Mouse (Mus musculus) cerebellum, postnatal 4 days (tissue): ENCODE measurements around the gene Txnrd2.
A peak's percentile ranks its signal among the peaks of the same experiment; 100 is the strongest.

ENCODE experiments used
- DNase-seq, 2 experiments: peaks; one replicate each; pipeline ENCODE4 v3.0.0; 2022; ENCODE audit warnings: low spot score in 2 of 2, mixed read lengths in 1 of 2

Txnrd2 gene

DNA sequence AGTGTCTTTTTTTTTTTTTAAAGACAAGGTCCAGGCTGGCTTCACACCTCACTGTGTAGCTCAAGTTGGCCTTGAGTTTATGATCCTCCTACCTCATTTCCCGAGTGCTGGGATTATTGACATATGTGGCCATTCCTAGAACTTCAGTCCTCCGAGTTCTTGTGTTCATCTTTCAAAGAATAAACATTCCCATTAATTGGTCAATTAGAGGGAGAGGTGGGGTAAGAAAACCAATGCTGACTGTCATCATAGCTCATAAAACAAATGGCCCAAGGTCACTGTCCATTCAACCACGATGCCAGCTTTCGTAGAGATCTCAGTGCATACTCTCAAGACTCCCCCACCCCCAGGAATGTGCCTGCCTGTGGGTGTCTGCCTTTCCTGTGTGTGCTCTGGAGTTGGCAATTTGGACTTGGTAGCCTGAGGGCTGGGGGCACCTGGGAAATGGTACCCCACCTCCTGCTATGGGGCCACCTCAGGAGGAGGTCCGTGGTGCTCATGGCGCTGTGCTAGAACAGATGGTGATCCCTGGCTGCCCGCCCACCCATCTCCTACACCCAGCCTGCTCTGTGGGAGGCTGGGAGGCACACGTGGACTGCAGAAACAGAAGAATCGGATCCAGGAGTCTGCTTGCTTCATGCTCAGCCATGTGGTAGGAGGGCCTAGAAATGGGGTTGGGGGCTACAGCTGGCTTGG, 25.4 kb downstream of the Txnrd2 start:
- peak in 1 of 2 experiments; percentile 18 for DNase-seq

DNA sequence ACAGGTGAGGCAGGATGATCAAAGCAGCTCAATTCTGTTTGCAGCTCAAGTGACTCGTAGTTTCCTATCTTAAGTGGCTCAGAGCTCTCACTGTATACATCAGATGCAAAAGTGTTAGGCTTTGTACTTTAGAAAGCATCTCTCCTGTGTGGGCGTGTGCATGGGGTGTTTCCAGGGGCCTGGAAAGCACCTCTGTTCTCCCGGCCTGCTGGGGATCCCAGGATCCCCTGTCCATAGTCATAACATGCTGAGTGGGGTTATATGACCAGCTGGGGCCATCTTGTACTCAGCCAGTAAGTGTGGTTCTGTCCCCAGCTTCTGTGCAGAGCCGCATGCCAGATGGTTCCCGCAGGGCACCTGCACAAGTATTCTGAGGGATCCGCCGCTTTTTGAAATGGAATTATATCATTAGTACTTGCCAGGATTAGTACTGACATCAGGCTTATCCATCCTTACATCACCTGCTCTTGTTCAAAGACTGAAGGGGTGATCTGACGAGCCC, 26.2 kb downstream of the Txnrd2 start:
- DNase-seq, result no peak

DNA sequence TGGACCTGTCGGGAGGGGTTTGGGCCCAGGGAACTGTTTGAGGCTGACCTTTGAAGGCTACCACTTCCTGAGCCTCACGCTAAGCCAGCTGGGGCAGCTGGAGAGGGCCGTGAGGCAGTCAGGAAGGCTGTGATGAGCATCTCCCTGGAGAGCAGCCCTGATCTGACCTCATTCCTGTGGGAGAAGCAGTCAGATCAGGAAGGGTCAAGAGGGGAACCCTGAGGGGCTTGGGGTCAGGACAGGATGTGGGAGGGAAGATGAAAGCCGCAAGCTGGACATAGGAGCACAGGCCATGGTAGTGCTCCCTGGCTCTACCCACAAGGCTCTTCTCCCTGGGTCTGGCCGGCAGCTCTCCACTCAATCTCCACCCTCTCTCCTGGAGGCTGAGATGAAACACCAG, 27.7 kb downstream of the Txnrd2 start:
- DNase-seq, result no peak

DNA sequence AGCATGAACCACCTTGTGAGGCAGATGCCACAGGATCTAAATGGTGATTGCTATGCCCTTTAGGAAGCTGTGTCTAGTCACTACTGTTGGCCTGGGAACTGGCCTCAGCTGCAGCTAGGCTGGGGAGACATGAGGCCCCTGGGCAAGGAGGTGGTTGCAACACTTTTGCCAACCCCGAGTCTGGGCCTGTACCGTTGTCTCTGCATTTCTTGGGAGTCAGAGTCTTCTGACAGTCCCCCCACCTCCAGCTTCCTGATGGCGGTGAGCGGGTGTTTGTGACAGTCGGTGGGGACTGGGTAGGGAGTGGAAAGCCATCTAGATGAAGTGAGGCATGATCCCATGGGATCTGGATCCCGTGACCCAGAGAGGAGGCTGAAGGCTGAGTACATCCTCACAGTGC, 29.2 kb downstream of the Txnrd2 start:
- no peak for DNase-seq

GRCm38 (mm10) chr16:18458661-18459060, 32.5 kb downstream of the Txnrd2 start:
- no peak for DNase-seq

GRCm38 (mm10) chr16:18459335-18459954, 33.3 kb downstream of the Txnrd2 start:
- no peak for DNase-seq

DNA sequence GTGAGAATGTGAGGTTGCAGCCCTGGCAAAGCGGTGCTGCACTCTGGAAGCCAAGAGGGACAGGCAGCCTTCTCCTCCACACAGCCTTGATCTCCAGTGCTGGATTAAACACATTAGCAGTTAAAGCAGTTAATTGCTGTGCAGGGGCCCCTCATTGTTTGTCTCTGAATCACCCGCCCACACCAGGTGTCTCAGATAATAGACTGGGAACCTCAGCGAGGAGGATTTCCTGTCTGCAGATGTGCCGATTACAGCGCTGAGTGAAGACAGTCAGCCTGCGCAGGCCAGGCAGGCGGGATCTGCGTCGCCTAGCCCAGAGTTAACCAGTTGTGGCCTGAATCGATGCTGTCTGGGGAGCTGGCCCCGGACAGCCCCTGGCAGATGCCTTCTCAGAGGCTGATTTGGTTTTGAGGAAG, 33.8 kb downstream of the Txnrd2 start:
- no peak for DNase-seq

DNA sequence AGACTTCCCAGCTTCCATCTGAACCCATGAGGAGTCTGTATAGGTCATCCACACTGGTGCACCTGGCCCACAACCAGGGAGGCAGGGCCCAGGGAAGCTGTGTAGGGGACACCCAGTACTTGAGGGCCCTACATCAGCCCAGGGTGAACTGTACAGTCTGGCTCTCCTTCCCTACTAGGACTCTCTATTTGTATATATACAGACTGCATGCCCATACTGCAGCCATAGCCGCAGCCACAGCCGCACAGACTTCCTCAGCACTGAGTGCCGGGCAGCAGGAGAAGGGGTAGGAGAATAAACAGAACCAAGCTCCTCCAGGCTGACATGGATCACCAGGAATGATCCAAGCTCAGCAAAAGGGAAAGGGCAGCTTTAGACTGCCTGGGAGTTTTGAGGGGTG, 34.6 kb downstream of the Txnrd2 start:
- DNase-seq, result no peak

DNA sequence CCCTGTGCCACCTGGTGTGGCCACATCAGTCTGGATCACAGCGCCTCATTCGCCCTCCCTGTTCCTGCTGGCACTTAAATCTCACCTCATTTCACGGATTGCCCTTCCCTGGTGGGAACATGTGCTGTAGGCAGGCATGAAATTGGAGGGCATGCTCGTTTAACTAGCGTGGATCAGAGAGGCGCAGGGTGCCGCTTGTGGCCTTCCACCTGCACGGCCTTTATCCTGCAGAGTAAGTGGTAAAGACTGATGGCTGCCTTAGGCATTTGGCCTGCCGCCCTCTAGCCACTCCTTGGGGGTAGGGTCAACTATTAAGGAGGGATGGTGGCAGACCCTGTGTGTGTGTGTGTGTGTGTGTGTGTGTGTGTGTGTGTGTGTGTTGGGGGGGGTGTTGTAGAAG, 35.8 kb downstream of the Txnrd2 start:
- no peak for DNase-seq

DNA sequence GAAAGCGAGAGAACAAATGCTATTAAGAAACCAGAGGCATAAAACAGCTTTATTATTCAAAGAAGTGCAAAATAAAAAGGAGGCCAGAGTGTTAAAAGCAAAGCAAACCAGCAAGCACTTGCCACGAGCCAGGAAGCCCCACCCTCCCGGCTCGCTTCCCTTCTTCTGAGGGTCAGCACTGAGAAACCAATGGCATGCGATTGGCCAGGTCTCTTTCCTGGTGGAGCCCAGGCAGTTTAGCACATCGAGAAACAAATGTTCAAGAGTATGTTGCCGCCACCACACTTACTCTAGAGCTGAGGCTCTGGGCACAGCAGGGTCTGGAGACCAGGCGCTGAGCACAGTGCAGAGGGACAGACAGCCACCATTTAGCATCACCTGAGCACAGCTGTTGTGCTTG, 36.4 kb downstream of the Txnrd2 start:
- DNase-seq, result no peak

GRCm38 (mm10) chr16:18464271-18464670, 38.1 kb downstream of the Txnrd2 start:
- no peak for DNase-seq

- no peak for DNase-seq
Measured at GRCm38 (mm10) chr16:18470829-18471228, 44.6 kb downstream of the Txnrd2 start.

- no peak for DNase-seq
Measured at GRCm38 (mm10) chr16:18471381-18471955, 45.3 kb downstream of the Txnrd2 start.

DNA sequence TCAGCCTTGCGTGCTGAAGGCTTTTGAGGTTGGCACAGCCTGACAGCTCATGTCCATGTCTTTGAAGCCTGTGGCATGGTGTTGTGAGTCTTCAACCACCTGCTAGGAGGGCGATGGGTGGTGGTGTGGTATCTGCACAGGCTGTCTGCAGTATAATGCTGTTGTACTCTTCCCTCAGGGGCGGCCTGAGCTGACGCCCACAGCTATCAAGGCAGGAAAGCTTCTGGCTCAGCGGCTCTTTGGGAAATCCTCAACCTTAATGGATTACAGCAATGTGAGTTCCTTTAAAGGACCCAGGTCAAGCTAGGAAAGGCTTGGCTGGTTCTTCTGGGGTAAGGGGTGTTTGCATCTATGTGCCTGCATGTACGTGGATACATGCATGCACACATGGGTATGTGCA, 45.8 kb downstream of the Txnrd2 start:
- DNase-seq, result no peak

DNA sequence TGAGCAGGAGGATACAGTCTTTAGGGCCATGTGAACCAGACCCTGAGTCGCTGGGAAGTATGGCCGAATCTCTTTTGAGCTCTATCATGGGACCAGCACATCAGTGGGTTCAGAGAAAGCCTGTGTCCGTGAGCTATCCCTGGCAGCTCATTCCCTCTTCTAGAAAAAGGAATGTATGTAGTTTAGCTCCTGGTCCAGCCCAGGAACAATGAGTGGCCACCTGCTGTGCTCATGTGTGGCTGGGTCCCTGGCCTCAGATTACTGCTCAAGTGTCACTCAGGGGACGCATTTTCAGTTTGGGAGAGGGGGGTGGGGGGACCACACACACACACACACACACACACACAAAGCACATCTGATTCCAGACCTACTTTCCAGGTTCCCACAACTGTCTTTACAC, 46.2 kb downstream of the Txnrd2 start:
- no peak for DNase-seq

DNA sequence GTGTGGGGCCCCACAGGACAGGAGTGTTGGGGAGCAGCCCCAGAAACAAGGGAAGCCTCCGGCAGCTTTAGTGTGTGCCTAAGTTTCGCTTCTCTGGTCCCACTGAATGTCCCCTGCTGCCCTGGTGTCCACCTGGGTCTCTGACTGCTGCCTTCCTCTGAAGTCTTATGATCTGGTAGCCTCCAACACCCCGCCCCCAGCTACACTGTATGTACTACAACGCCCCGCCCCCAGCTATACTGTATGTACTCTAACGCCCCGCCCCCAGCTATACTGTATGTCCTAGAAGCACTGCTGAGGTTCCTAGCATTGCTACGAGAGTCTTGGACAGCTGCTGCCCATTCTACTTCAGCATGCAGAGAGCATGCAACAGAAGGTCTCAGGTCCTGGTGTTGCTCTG, 46.8 kb downstream of the Txnrd2 start:
- DNase-seq, result no peak

GRCm38 (mm10) chr16:18474021-18474420, 47.8 kb downstream of the Txnrd2 start:
- no peak for DNase-seq

- no peak for DNase-seq
Measured at GRCm38 (mm10) chr16:18477996-18478395, 51.8 kb downstream of the Txnrd2 start.

DNA sequence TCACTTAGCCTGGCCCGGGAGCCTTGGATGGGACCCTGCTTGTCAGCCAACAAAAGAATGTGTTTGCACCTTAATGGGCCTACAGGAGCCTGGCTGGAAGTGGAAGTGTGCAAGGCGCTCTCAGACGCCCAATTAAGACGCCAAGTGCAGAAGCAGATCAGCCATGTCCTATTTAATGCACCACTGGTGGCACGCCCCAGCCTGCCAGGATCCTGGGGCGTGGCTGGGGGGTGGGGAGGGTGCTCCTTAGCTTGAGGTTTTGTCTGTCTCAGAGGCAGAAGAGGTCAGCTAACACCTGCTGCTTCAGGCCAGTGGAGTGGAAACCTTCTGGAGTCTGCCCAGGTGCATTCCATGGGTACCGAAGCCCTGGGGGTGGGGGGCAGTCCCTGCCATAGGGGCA, 53.5 kb downstream of the Txnrd2 start:
- no peak for DNase-seq

- no peak for DNase-seq
Measured at GRCm38 (mm10) chr16:18480933-18481485, 54.8 kb downstream of the Txnrd2 start.

- no peak for DNase-seq
Measured at GRCm38 (mm10) chr16:18482431-18482830, 56.2 kb downstream of the Txnrd2 start.

DNA sequence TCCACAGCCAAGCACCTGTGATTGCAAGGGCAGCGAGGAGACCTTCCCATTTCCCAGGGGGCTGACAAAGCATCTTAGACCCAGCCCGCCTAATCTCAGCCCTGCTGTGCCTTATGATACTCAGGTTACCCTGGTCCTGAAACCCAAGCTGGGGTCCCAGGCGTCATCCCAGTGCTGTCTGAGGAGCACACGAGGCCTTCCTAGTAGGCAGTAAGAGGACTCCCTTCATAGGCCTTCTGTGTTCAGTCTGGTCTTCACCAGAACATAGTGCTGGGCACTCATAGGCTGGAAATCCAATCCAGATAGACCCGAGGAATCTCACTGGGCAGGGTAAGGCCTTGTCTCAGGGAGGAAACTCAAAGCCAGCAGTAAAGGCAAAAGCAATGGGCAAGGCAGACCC, 57.7 kb downstream of the Txnrd2 start:
- no peak for DNase-seq

- no peak for DNase-seq
Measured at GRCm38 (mm10) chr16:18484386-18484785, 58.2 kb downstream of the Txnrd2 start.
